Mouse (Mus musculus) hematopoietic stem cell, adult 5-6 weeks (primary cell): Measurements from ENCODE around the gene Gps1. TPM values are rescaled to one million over a fixed set of nuclear protein-coding genes. Genes with fewer than 3 reads are reported as not detected.
A peak's percentile ranks its signal among the peaks of the same experiment; 100 is the strongest.

ENCODE experiments used
- ATAC-seq, 2 experiments: fragments of 125-278 bp in 1 of 2; replicated peaks in 1 of 2; 2 replicates each; pipeline ENCODE4 v1.8.0; 2016 to 2017; ENCODE audit warnings: inconsistent platforms in 2 of 2, mild to moderate bottlenecking in 2 of 2, moderate number of reproducible peaks in 2 of 2, low read depth in 1 of 2, moderate TSS enrichment in 1 of 2; ENCODE audit not compliant: low FRiP score in 2 of 2, poor library complexity in 2 of 2, severe bottlenecking in 2 of 2, insufficient read depth in 1 of 2, low TSS enrichment in 1 of 2
- total RNA-seq: library from RNA; stranded (forward); fragments of 172-1452, 232-1000 nt; gene quantifications from 2 replicates; pipeline ENCODE4 v1.2.3, GENCODE M21; 2017

Gene Gps1
- total RNA-seq, 1 experiment from 2014 or later, result 67.2 TPM

- ATAC-seq, result no peak
Observed at GRCm38 (mm10) chr11:120808010-120808409, 23.9 kb downstream of the Gps1 start.

GRCm38 (mm10) chr11:120812068-120812467, 28.0 kb downstream of the Gps1 start:
- ATAC-seq, result no peak

GRCm38 (mm10) chr11:120817358-120817757, 33.3 kb downstream of the Gps1 start:
- no peak for ATAC-seq

GRCm38 (mm10) chr11:120818251-120818650, 34.2 kb downstream of the Gps1 start:
- ATAC-seq, result no peak

GRCm38 (mm10) chr11:120819556-120819955, 35.5 kb downstream of the Gps1 start:
- ATAC-seq, result no peak

GRCm38 (mm10) chr11:120820546-120820945, 36.5 kb downstream of the Gps1 start:
- ATAC-seq, result no peak

GRCm38 (mm10) chr11:120821076-120821922, 37.2 kb downstream of the Gps1 start:
- no peak for ATAC-seq

- no peak for ATAC-seq
Observed at GRCm38 (mm10) chr11:120822321-120822720, 38.2 kb downstream of the Gps1 start.

GRCm38 (mm10) chr11:120822831-120823550, 38.9 kb downstream of the Gps1 start:
- peak in 1 of 2 experiments; percentile 24; a peak in 2 of 4 replicates for ATAC-seq

GRCm38 (mm10) chr11:120823551-120823947, 39.5 kb downstream of the Gps1 start:
- peak in 1 of 2 experiments; percentile 5; a peak in 2 of 4 replicates for ATAC-seq

GRCm38 (mm10) chr11:120823956-120824786, 40.1 kb downstream of the Gps1 start, which contains the start of gene Fasn:
Gene Fasn (minus strand): TSS chr11:120824547.
- peak; percentile 76 for ATAC-seq

- ATAC-seq, result no peak
Observed at GRCm38 (mm10) chr11:120824787-120825288, 40.8 kb downstream of the Gps1 start.

- ATAC-seq, result no peak
Observed at GRCm38 (mm10) chr11:120825289-120825863, 41.3 kb downstream of the Gps1 start.

GRCm38 (mm10) chr11:120826016-120826953, 42.2 kb downstream of the Gps1 start:
- no peak for ATAC-seq

- ATAC-seq, result no peak
Observed at GRCm38 (mm10) chr11:120828416-120828815, 44.3 kb downstream of the Gps1 start.
